Mouse (Mus musculus) kidney, embryonic 16.5 days (tissue): ENCODE results near the gene Tshz2. TPM values are rescaled to one million over a fixed set of nuclear protein-coding genes. Genes with fewer than 3 reads are reported as not detected.

Experiments used
- ATAC-seq: fragments of 200-750 bp; cut with Nextera tagmentation; 2 replicates; pipeline ENCODE4 v1.8.0; 2017; ENCODE audit warnings: moderate TSS enrichment; ENCODE audit not compliant: low FRiP score, low TSS enrichment
- H3K27ac ChIP-seq: fragments of 300-500 bp; sonication (generic); 2 replicates; pipeline ENCODE4 v1.5.1; 2014; ENCODE audit warnings: low read length
- H3K27me3 ChIP-seq: fragments of 300-500 bp; sonication (generic); 2 replicates; pipeline ENCODE4 v1.6.1; 2014; ENCODE audit warnings: low read length, control low read depth, mixed read lengths; ENCODE audit not compliant: insufficient read depth
- H3K36me3 ChIP-seq: fragments of 300-500 bp; sonication (generic); 2 replicates; pipeline ENCODE4 v1.6.1; 2014; ENCODE audit warnings: low read length, control low read depth, mixed read lengths; ENCODE audit not compliant: insufficient read depth
- H3K4me1 ChIP-seq: fragments of 300-500 bp; sonication (generic); 2 replicates; pipeline ENCODE4 v1.6.1; 2014; ENCODE audit warnings: low read length, control low read depth, mixed read lengths; ENCODE audit not compliant: insufficient read depth
- H3K4me2 ChIP-seq: fragments of 300-500 bp; sonication (generic); replicated peaks from 2 replicates; pipeline ENCODE4 v1.6.1; 2014; ENCODE audit warnings: low read depth, low read length
- H3K4me3 ChIP-seq: fragments of 300-500 bp; sonication (generic); 2 replicates; pipeline ENCODE4 v1.5.1; 2014; ENCODE audit warnings: mild to moderate bottlenecking, low read length
- H3K9ac ChIP-seq: fragments of 300-500 bp; sonication (generic); replicated peaks from 2 replicates; pipeline ENCODE4 v1.6.1; 2014; ENCODE audit warnings: low read length
- H3K9me3 ChIP-seq: fragments of 300-500 bp; sonication (generic); 2 replicates; pipeline ENCODE4 v1.6.1; 2016; ENCODE audit warnings: low read length, control low read depth
- WGBS: fragments of 180-500 bp; shearing (Covaris S2); extraction: QIAGEN DNeasy Blood & Tissue Kit; methylation state at CpG from one replicate; pipeline ENCODE4 v1.1.7; 2014; 5-methylcytosine and 5-hydroxymethylcytosine counted together
- polyA plus RNA-seq: library from polyadenylated mRNA; unstranded; fragments of >200 nt; fragmentation: Nextera tagmentation; extraction: Ambion mirVana; gene quantifications from 2 replicates; pipeline ENCODE4 v1.2.1, GENCODE M21; 2015

Tshz2 gene
- polyA plus RNA-seq, 1 experiment from 2014 or later = 11.5 TPM

DNA sequence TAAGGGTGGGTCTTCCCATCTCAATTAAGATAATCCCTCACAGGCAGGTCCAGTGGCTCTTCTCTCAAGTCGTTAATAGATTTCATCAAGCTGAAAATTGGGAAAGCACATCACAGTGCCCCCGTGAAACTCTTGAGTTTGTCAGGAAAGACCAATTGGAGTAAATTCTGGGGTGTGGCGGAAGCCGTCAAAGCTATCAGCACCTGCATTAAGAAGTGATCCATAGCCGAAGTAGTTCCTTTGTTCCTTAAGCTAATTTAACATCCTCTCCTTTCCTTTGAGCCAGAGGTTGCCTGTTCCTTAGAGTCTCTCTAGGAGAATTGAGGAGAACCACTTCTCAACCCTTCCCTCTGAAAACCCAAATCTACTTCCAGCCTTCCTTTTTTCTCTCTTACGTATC, 16.8 kb upstream of the Tshz2 start:
- 84% methylated on average over 6 of the region's 6 CpGs for WGBS
- Histone ChIP-seq H3K27me3 (no peaks in the 10 kb centered on the region), H3K4me3 (no peak overlapping the region), H3K36me3 (no peaks in the 10 kb centered on the region), H3K27ac (no peak overlapping the region), H3K9ac (no peak overlapping the region), H3K4me1 (peaks cover 22% of the 10 kb centered on the region), H3K4me2 (no peak overlapping the region), H3K9me3 (no peaks in the 10 kb centered on the region)
- no peak for ATAC-seq

DNA sequence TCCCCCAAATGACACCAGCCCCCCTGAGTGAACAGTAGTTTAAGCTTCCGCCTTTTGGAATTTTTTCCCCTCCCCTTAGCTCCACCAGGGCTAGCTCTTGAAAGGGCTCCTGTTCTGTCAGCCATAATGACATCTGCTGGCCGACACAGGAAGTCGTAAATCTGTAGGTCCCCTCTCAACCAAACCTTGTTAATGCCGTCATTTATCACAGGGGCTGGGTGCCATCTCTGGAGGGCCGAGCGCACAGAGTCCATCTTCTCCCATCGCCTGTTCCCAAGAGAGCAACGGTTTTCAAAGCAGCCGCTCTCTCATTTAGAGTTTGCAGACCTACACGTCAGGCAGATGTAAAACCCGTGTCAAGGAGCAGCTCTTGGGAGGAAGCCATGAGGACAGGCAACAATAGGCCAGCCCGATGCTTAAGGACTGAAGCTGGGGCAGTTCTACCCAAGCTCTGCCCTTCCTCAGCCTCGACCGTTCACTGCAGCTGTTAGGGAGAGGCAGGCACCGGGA, 11.6 kb upstream of the Tshz2 start:
- no peaks in the 10 kb centered on the region for H3K36me3 ChIP-seq
- peak overlapping the region; percentile 65 for H3K9ac ChIP-seq
- 1% methylated on average over 15 of the region's 15 CpGs for WGBS
- H3K4me2 ChIP-seq = peak overlapping the region; percentile 73
- peak; percentile 85 for ATAC-seq
- peaks cover 19% of the 10 kb centered on the region for H3K4me1 ChIP-seq
- no peaks in the 10 kb centered on the region for H3K27me3 ChIP-seq
- no peaks in the 10 kb centered on the region for H3K9me3 ChIP-seq
- peak overlapping the region; percentile 78 for H3K27ac ChIP-seq
- H3K4me3 ChIP-seq = peak overlapping the region; percentile 35

DNA sequence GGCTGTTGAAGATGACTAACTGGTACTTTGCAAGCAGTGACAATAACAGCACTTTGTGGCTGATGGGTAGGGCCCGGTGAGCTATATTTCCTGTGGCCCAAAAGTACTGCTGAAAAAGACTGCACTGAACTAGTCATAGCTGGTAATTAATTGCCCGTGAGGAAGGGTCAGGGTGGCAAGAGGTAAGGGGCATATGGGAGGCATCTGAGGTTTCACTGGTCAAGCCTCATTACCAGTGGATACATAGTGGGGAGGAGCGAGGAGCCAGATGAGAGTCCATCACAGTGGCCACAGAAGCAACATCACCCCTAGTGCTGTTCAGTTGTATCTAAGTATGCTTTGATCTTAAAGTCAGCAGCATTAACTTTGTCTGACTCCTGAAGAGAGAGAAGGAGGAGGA, 2.7 kb upstream of the Tshz2 start:
- H3K4me1 ChIP-seq = peaks cover 20% of the 10 kb centered on the region
- no peak overlapping the region for H3K4me3 ChIP-seq
- ATAC-seq = peak; percentile 33; the same call in 1 of the 2 replicates
- H3K36me3 ChIP-seq = no peaks in the 10 kb centered on the region
- H3K27me3 ChIP-seq = no peaks in the 10 kb centered on the region
- H3K27ac ChIP-seq = no peak overlapping the region
- H3K4me2 ChIP-seq = no peak overlapping the region
- H3K9me3 ChIP-seq = no peaks in the 10 kb centered on the region
- WGBS = 29% methylated on average over 3 of the region's 3 CpGs
- H3K9ac ChIP-seq = no peak overlapping the region

DNA sequence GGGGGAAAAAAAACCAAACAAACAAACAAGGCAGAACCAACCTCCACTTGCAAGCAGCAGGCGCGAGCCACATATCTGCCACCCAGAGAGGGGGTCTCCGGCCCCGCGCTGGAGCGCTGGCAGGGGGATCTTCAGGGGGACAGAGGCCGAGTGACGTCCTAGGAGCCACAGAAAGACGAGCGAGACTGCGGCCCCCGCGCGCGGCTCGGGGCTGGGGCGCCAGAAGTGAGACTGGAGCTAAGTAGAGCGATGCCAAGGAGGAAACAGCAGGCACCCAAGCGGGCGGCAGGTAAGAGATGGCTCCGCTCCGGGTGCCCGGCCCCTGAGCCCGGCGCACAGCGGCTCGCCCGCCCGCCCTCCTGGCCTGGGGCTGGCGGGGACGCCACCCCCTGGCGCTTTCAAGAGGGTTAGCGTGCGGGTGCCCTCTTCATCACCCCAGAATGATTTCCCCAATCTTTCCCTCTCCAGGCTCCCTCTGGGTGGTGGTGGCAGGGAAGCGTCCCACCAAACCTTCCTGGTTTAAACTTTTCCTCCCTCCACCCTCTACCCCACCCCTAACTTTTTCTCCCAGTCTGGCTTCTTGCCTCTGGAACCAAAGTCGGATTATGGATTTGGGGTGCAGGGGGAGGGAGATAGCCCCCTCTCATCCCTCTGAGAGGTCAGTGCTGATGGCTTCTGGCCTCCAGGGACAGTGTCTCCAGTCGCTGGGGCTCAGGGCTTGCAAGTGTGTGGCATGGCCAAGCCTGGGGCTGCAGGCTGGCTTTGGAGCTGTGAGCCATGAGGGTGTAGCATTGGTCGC, 877 bp downstream of the Tshz2 start:
- WGBS = under 1% methylated on average over 33 of the region's 38 CpGs
- Histone ChIP-seq H3K9ac (peak overlapping the region; percentile 97), H3K27ac (peak overlapping the region; percentile 96), H3K36me3 (no peaks in the 10 kb centered on the region), H3K9me3 (no peaks in the 10 kb centered on the region), H3K4me1 (peaks cover 39% of the 10 kb centered on the region), H3K4me3 (peak overlapping the region; percentile 87), H3K27me3 (no peaks in the 10 kb centered on the region), H3K4me2 (peak overlapping the region; percentile 83)
- peak; percentile 29; the same call in 1 of the 2 replicates for ATAC-seq

DNA sequence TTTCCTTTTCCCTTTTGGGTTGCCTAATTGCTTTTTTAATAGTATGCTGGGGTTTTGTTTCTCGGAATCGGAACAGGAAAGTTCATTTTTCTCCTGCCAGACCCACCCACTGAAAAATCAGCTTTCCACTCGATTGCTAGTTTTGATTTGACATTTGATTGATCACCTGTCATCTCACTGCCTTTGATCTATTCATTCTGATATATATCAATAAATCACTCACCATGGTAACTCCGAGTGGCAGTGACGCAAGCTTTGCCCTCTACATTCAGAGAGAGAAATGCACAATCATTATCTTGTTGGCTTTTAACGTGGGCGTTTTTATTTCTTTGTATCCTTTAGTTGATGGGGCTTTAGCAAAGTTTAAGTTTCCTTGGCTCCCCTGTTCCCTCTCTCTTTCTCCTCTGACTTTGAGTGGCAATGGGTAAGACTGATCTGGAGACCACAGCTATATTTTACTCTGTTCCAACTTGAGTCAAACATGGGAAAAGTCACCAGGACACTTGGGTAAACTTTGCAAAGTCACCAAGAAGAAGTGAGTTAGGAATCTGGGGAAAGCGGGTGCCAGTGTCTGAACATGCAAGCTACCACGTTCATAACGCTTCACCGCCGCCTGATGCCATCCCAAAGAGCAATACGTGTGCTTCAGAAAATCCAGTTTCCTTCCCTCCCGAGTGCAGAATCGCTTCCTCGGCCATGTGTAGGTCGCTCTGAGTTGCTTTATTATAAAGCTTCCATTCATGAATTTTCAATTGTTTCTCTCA, 2.0 kb downstream of the Tshz2 start:
- 5% methylated on average over 17 of the region's 17 CpGs for WGBS

DNA sequence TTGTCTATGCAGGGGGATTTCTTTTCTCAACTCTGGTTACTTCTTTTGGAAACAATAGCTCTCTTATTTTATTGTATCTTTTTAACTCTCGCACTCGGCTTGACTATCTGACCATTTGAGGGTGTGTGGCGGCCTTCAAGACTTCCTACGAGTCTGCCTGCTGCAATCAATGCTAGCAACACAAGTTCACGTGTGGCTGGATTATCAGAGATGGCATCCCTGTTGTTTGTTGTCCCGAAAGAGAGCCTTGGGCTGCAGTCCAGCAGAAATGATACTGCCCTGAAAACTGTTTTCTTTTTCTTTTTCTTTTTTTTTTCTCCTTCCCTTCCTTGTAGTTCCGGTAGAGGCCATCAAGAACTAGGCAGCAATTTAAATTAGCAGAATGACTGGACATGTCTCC, 2.6 kb downstream of the Tshz2 start:
- Histone ChIP-seq H3K27me3 (no peaks in the 10 kb centered on the region), H3K36me3 (no peaks in the 10 kb centered on the region), H3K27ac (peak overlapping the region; percentile 96), H3K4me2 (peak overlapping the region; percentile 83), H3K4me1 (peaks cover 40% of the 10 kb centered on the region), H3K4me3 (peak overlapping the region; percentile 87), H3K9ac (peak overlapping the region; percentile 97), H3K9me3 (no peaks in the 10 kb centered on the region)
- no peak for ATAC-seq
- WGBS = 16% methylated on average over 7 of the region's 7 CpGs

More for the DNA sequence above, 2.0 kb downstream of the Tshz2 start:
- H3K36me3 ChIP-seq = no peaks in the 10 kb centered on the region
- peak overlapping the region; percentile 87 for H3K4me3 ChIP-seq
- peak overlapping the region; percentile 96 for H3K27ac ChIP-seq
- H3K4me1 ChIP-seq = peaks cover 36% of the 10 kb centered on the region
- peak overlapping the region; percentile 83 for H3K4me2 ChIP-seq
- peak overlapping the region; percentile 97 for H3K9ac ChIP-seq
- no peak for ATAC-seq
- H3K9me3 ChIP-seq = no peaks in the 10 kb centered on the region
- H3K27me3 ChIP-seq = no peaks in the 10 kb centered on the region

DNA sequence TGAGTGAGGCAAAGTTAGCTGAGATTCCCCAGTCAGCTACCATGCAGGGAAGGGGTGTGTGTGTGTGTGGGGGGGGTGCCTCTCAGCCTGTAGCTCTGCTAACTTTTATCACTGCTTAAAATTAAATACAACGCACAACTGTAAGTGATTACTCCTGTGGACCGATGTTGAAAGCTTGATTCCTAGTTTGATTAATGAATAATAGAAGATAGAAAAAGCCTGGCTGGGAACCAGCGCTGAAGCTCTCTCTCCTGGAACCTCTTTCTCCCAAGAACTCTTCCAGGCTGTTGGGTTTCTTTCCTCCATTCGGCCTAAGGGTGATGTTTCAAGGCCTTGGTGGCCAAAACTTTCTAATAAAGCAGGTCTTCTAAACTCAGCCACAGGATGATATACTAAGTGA, 3.6 kb downstream of the Tshz2 start:
- no peaks in the 10 kb centered on the region for H3K36me3 ChIP-seq
- H3K4me2 ChIP-seq = peak overlapping the region; percentile 83
- peaks cover 43% of the 10 kb centered on the region for H3K4me1 ChIP-seq
- ATAC-seq = no peak
- H3K9me3 ChIP-seq = no peaks in the 10 kb centered on the region
- H3K4me3 ChIP-seq = peak overlapping the region; percentile 87
- peak overlapping the region; percentile 40 for H3K9ac ChIP-seq
- H3K27me3 ChIP-seq = no peaks in the 10 kb centered on the region
- 0 out of 2 replicates have a peak overlapping the region, but pooled peaks have one; percentile 36 for H3K27ac ChIP-seq
- WGBS = 18% methylated on average over 4 of the region's 4 CpGs

DNA sequence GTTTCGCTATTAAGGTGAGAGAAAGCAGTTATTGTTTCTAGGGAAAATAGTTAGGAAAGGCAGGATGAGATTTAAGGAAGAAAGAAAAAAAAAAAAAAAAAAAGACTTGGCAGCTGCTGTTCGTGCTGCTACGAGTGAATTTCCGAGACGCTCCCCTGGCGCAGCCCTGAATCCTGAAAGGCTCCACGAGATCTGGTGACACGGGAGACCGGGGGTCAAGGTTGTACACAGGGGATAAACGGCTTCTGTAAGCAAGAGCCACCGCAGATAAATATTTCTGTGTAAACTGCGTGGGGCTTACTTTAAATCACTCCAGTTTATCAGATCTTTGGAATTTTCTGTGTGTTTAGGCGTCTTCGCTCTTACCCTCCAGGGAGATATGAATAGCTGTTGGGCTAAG, 8.7 kb downstream of the Tshz2 start:
- ATAC-seq = no peak
- Histone ChIP-seq H3K4me1 (peaks cover 29% of the 10 kb centered on the region), H3K4me3 (no peak overlapping the region), H3K9ac (no peak overlapping the region), H3K27ac (no peak overlapping the region), H3K27me3 (no peaks in the 10 kb centered on the region), H3K4me2 (no peak overlapping the region; the same call in 1 of the 2 replicates), H3K9me3 (no peaks in the 10 kb centered on the region), H3K36me3 (no peaks in the 10 kb centered on the region)
- whole genome bisulfite sequencing = 52% methylated on average over 14 of the region's 14 CpGs

DNA sequence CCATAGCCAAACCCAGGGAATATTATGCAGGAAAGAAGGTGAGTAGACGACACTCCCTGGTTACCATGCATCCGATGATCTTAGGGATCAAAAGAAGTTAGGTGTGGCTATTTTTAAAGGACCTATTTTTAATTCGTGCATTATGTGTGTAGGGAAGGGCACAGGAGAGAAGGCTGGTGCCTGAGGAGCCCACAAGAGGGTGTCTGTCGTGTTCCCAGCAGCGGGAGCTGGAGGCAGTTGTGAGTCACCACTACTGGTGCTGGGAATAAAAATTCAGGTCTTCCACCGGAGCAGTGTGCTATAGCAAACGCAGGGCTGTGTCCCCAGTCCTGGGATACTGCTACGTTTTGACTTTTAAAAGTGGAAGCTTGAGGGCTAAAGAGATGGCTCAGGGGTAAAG, 9.6 kb downstream of the Tshz2 start:
- H3K27ac ChIP-seq = no peak overlapping the region
- no peaks in the 10 kb centered on the region for H3K27me3 ChIP-seq
- H3K9ac ChIP-seq = no peak overlapping the region
- ATAC-seq = no peak
- no peak overlapping the region for H3K4me3 ChIP-seq
- no peaks in the 10 kb centered on the region for H3K9me3 ChIP-seq
- H3K4me2 ChIP-seq = no peak overlapping the region
- H3K36me3 ChIP-seq = peaks cover 4% of the 10 kb centered on the region; the same call in 1 of the 2 replicates
- H3K4me1 ChIP-seq = peaks cover 21% of the 10 kb centered on the region
- WGBS = 90% methylated on average over 8 of the region's 8 CpGs
